Mouse (Mus musculus): Measurements from ENCODE around the gene Trio.

DNA sequence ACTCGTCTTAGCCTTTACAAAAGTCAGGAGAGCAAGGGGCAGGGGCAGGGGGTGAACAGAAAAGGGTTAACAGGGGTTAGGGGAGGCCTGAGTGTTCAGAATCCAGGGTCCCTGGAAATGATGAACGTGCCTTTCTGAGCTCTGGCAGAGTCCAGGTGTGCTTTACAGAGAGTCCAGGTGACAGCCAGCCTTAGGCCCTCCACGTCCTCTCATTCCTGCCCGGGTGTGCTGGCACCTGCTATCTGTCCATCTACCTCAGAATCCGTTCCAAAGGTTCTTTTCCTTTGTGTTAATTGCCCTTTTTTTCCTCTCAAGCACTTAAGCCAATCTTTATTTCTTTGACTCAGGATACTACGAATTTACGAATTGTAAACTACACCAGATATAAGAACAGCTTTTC lies 32.1 kb downstream of the Trio start:
- TF ChIP-seq POLR2A (IDR thresholded peaks at IDR 0.05; ENCODE audit: low read depth, low read length) (no peak), CTCF (IDR thresholded peaks at IDR 0.05; ENCODE audit: extremely low read depth, insufficient read depth, insufficient read length, insufficient replicate concordance) (no peak)
